Comparison of ENCODE assay signal across 19 mouse cellular contexts in the genomic region with DNA sequence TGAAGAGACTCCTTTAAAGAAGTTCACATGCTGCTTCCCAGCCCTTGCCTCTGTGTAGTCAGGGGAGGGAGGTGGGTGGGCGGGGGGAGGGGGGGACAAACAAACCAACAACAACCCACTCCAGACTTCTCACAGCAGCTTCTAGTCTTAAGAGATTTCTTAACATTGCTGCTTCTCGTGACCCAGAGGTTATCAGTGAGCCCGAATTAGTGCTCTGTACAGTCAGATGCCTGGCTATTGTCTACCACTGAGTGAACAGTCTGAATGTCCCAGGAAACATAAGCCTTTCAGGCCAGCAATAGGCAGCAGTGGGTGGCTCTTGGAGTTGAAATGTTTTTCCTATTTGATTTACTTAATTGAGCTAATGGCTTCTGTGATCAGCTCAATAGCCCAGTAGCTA.
DNase-seq lines count a peak whose midpoint lies in the region; ATAC-seq and TF ChIP-seq lines count a peak whose summit lies in the region.
"Had no signal": no experiment of that assay in that cellular context is flagged by ENCODE, and none has a peak within 500 bp of the region (broad histone marks: within the 10 kb centered on the region; RNA-seq: fewer than 3 reads in every experiment).

No protein-coding gene starts in this region.

- DNase-seq in heart, postnatal 4 days, result no peak
- DNase-seq in brain, embryonic 14.5 days (ENCODE audit: low read depth), result peak; percentile 37
- DNase-seq in embryo, embryonic 11 days, result peak; percentile 38
- peak; percentile 53 for DNase-seq in retina, embryonic 14.5 days (ENCODE audit: low spot score)
- DNase-seq in right cerebral cortex, postnatal 4 days, result no peak
- no peak for DNase-seq in adrenal gland, postnatal 36 days
- DNase-seq: cerebellum, postnatal 25 days; gastrocnemius, adult 2 months; heart, adult 18-20 months; kidney, postnatal 10 days; thymus, adult 2 months had no signal

- no peak for TF ChIP-seq CTCF in brain, embryonic 14.5 days (IDR thresholded peaks at IDR 0.05; ENCODE audit: borderline replicate concordance, extremely low read depth, insufficient read depth, insufficient read length)

- H3K27ac ChIP-seq in heart, embryonic 13.5 days (replicated peaks), result peak overlapping the region; percentile 76
- H3K27ac ChIP-seq: gastrocnemius, adult 2 months; hindbrain, embryonic 14.5 days; left cerebral cortex, adult 2 months; limb, embryonic 13.5 days; liver, embryonic 14.5 days; midbrain, embryonic 15.5 days; stomach, embryonic 15.5 days had no signal

- no peak overlapping the region for H3K4me3 ChIP-seq in heart, embryonic 13.5 days
- H3K4me3 ChIP-seq: gastrocnemius, adult 2 months; left cerebral cortex, adult 2 months; limb, embryonic 13.5 days; midbrain, embryonic 15.5 days; stomach, embryonic 15.5 days had no signal

- peaks cover 22% of the 10 kb centered on the region for H3K4me1 ChIP-seq in heart, embryonic 13.5 days
- H3K4me1 ChIP-seq: midbrain, embryonic 15.5 days; stomach, embryonic 15.5 days had no signal

- no peaks in the 10 kb centered on the region for H3K27me3 ChIP-seq in heart, embryonic 13.5 days (replicated peaks)
- H3K27me3 ChIP-seq: limb, embryonic 13.5 days; midbrain, embryonic 15.5 days; stomach, embryonic 15.5 days had no signal

- peak overlapping the region; percentile 17; the same call in 1 of the 2 replicates for H3K9ac ChIP-seq in heart, embryonic 13.5 days
- H3K9ac ChIP-seq: hindbrain, embryonic 14.5 days; limb, embryonic 13.5 days; liver, embryonic 14.5 days; midbrain, embryonic 15.5 days; stomach, embryonic 15.5 days had no signal

- H3K36me3 ChIP-seq in heart, embryonic 13.5 days, result no peaks in the 10 kb centered on the region
- H3K36me3 ChIP-seq: limb, embryonic 13.5 days; midbrain, embryonic 15.5 days; stomach, embryonic 15.5 days had no signal

- no peak for TF ChIP-seq POLR2A in brain, embryonic 14.5 days (IDR thresholded peaks at IDR 0.05; ENCODE audit: borderline replicate concordance, extremely low read depth, insufficient read depth, insufficient read length, poor library complexity, severe bottlenecking)

- peak overlapping the region; percentile 3; the same call in 1 of the 2 replicates for H3K4me2 ChIP-seq in heart, embryonic 13.5 days
- H3K4me2 ChIP-seq: hindbrain, embryonic 14.5 days; limb, embryonic 13.5 days; midbrain, embryonic 15.5 days; stomach, embryonic 15.5 days had no signal

- no peak for ATAC-seq in heart, embryonic 13.5 days (ENCODE audit: extremely low read depth, insufficient number of reproducible peaks, low FRiP score, low TSS enrichment)
- ATAC-seq: intestine, postnatal 0 days; midbrain, embryonic 15.5 days had no signal

- no peaks in the 10 kb centered on the region for H3K9me3 ChIP-seq in heart, embryonic 13.5 days
- H3K9me3 ChIP-seq: limb, embryonic 13.5 days; midbrain, embryonic 15.5 days; stomach, embryonic 15.5 days had no signal

- 8% methylated on average over 3 of the region's 3 CpGs for WGBS in heart, embryonic 13.5 days

Comparison
In these comparisons a context has a peak if more than half of its experiments do, and no peak if none do; other contexts are left out.
1. DNase-seq: peak in brain, embryonic 14.5 days (single experiment), embryo, embryonic 11 days (single experiment) and retina, embryonic 14.5 days (single experiment); none in heart, postnatal 4 days (single experiment), right cerebral cortex, postnatal 4 days (single experiment) and adrenal gland, postnatal 36 days (0 of 2).